Mouse (Mus musculus) cerebellum, adult 9-10 months (tissue): ENCODE measurements at regions not wholly inside any gene's neighbourhood (a gene's known extent, or its start where the extent isn't known, plus 50 kb on each side); places are given as distances from the start of the nearest gene placed in this dataset.
"Not testable (repeated sequence)": the region's sequence is repeated elsewhere in the genome, so short reads cannot be mapped to it uniquely, and the experiment has no call there.

ENCODE experiments used
- DNase-seq: peaks from one replicate; pipeline ENCODE4 v3.0.0; 2022

DNA sequence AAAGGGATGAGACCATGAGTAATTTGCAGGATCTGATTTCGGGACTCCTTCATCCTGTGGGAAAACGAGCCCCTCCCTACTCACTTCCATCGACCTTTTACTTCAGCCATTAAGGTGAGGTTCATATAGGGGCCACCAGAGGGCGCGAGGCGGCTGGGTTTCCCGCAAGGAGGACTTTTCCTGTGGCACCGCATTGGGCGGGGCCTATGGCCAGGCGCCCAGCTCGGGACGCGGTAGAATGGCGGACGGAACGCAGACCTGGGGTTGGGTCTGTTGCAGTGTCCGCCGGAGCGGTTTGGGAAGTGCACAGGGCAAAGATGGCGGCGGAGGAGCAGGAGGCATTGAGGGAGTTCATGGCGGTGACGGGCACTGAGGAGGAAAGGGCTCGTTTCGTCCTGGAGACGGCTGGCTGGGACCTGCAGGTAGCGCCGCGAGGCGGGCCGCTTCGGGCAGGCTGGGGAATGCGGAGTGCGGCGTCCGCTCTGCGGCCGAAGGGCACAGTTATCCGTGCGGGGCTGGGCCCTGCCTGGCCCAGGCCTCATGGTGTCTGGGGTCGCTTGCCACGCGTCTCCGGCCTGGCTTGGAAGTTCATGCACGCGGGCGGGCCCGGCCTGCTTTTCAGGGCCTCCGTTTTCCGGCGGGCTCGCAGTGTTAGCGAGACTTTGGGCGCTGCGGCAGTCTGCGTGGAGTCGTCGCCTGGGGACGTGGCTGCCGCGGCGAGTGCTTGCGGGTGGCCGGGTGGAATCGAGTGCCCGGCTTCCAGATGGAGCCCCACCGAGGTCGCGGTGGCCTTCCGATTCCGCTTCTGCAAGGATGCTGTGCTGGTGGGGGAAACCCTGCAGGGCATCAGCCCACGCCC, 219.1 kb downstream of the Gm31371 start:
- peak; percentile 100 for DNase-seq

DNA sequence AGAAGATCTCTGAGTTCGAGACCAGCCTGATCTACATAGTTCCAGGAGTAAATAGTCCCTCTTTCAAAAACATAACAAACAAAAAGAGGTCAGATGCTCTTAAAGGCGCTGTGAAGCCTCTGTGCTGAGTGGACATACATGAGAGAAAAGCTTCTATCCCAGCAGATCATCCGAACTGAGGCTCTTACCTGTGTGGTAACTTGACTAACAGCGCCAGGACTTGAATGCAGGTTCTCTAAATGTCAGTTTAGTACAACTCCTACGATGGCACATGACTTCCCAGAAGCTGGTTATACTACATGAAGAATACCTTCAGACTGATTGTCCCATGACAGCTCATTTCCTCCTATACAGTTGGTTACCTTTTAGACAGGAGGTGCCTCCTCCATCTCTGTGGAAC, 220.4 kb downstream of the Gm31371 start:
- DNase-seq, result not testable (repeated sequence)

DNA sequence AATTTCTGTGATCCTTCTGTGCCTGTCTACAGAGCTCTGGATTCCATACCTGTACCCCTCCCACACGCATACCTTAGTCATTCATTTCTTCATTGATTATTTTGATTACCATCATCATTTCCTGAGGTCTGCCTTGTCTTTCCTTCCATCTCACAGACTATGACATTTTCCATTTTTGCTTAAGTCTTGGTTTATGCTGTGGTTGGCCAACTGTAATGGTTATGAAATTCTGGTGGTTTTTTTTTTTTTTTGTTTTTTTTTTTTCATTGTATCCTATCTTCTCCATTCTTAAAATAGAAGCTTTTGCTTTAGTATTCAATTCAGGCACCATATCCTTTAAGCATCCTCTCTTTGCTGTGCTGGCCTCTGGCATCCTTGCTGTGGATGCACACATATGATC, 227.4 kb downstream of the Gm15319 start:
- not testable (repeated sequence) for DNase-seq

DNA sequence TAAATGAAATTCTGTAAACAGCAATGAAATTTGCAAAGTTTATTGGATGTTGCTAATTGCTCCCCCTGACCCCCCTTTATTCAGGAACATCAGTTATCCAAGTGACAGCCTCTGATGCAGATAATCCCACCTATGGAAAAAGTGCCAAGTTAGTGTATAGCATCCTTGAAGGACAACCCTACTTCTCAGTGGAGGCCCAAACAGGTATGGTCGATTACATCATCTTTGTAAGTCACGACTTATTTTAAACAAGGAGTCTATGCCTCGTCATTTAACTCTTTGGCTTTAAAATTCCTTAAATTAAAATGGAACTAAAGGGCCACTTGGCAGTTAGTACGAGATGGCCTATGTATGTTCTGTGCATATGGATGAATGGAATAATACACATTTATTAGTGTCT, 217.6 kb downstream of the Gm15319 start:
- not testable (repeated sequence) for DNase-seq

DNA sequence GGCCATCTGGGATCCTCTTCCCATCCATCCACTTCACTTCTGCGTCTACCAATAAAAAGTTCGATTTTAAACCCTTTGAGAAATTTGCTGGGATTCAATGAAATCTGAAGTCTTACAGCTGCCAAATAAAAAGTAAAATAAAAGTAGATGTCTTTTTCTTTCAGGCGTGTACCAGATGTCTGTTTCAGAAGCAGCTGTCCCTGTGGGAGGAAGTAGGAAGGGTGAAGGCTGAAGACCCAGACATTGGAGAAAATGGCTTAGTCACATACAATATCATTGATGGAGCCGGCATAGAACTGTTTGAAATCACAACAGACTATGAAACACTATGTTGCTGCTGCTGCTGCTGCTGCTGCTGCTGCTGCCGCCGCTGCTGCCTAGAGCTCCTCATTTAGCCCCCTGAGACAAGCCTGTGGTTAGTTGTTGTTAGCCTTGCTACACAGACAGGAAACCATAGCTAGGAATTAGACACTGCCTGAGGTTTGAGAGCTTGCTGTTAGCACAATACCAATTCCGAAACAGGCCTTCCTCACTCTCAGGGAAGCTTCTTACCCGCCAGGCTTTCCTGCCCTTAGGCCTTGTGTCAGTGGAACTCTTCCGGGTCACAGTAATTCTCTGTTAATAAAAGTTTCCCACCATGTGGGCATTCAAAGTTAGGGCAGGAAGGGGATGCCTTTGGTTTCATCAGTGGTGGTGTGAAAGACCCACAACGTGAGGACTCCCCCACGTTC, 211.5 kb downstream of the Gm15319 start:
- DNase-seq, result not testable (repeated sequence)

DNA sequence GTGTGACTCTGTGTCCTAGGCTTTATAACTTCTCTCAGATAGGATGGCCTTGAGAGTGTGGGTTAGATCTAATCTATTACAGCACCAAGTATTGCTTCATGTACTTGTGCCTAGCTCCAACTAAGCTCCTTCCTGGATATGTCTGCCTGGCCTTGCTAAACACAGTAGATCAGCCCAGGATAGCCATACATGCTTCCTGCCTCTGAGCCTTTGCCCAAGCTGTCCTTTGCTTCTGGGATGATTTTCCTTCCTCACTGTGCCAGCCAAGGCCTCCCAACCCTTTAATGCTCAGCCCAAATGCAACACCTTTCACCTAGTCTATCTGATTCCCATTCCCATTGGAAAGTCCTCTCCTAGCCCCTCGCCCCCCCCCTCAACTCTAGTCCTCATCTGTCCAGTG, 208.9 kb downstream of the Gm15319 start:
- not testable (repeated sequence) for DNase-seq
